Mouse (Mus musculus) CH12F3 (cell line): Measurements from ENCODE around the gene Ifnk.

Experiments used
- in situ Hi-C: fragments of 300-500 bp; cut with MboI; formaldehyde crosslinking; loops from 2 replicates; pipeline ENCODE4 v1.14.3; 2020; ENCODE audit warnings: low sequenced_read_pairs

Ifnk gene

DNA sequence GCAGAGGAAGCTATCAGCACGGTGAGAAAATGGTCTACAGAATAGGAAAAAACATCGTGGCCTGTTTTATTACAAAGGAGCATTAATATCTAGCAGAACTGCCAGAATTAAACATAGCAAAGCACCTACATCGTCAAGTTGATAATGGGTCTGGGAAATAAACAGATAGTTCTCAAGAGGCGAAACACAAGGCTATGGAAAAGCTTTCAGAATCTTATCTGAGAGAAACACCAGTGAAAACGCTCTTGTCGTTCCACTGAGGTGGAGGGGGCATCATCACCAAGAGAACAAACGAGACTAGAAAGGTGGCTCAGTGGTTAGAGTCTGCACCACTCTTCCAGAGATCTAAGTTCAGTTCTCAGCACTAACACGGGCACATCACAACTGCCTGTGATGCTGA is 14.9 kb upstream of the Ifnk start:
- in situ Hi-C loops, result no loop called here

DNA sequence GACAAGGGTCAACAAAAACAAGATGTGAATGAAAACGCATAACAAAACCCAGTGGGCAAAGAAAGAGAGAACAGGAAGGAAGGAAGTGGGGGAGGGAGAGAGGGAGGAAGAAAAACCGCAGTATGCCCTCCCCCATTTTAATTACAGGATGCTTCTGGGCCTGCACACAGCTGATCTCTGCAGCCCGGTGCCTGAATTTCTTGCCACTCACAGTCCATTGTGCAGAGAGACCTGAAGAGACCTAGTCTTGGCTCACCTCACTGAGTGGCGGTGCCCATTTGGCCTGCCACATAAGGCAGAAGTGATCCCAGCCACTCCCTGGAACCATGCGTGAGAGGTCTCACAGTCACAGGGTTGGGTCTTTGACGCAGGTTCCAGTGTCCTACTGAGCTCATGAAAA is 13.8 kb upstream of the Ifnk start:
- in situ Hi-C loops, result no loop called here

GRCm38 (mm10) chr4:35140317-35140716 is 11.5 kb upstream of the Ifnk start:
- in situ Hi-C loops, result no loop called here

- in situ Hi-C loops, result no loop called here
Observed at GRCm38 (mm10) chr4:35143472-35144102, 8.3 kb upstream of the Ifnk start.

DNA sequence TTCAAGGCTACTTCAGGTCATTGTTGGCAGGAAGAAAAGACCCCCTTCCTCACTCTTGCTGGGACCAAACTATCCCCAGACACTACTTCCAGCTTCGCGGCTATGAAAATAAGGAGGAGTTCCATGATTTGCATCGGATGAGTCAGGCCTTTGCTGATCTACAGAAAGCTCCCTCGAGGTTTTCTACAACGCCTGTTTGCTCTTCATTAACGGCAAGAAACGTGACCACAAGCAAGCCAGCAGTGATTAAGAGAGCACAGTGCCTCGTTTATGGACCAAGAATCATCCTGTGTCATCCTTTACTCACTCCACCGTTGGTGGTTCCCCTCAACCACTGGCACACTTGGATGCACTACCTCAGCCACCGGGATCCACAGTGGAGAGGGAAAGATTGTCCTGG is 6.1 kb upstream of the Ifnk start:
- in situ Hi-C loops, result no loop called here

GRCm38 (mm10) chr4:35146597-35146996 is 5.3 kb upstream of the Ifnk start:
- in situ Hi-C loops, result no loop called here

- in situ Hi-C loops, result no loop called here
Observed at GRCm38 (mm10) chr4:35148326-35148725, 3.5 kb upstream of the Ifnk start.

GRCm38 (mm10) chr4:35150706-35151105 is 1.1 kb upstream of the Ifnk start:
- in situ Hi-C loops, result loop anchor here (25.0 kb wide), 1 partner anchor 188 kb away; no protein-coding TSS in a partner anchor

GRCm38 (mm10) chr4:35154051-35154450 is 2.2 kb downstream of the Ifnk start:
- in situ Hi-C loops, result loop anchor here (25.0 kb wide), 1 partner anchor 192 kb away; no protein-coding TSS in a partner anchor

- in situ Hi-C loops, result loop anchor here (25.0 kb wide), 1 partner anchor 193 kb away; no protein-coding TSS in a partner anchor
Observed at GRCm38 (mm10) chr4:35155132-35155922, 3.5 kb downstream of the Ifnk start.

GRCm38 (mm10) chr4:35156149-35156611 is 4.3 kb downstream of the Ifnk start:
- in situ Hi-C loops, result loop anchor here (25.0 kb wide), 1 partner anchor 194 kb away; no protein-coding TSS in a partner anchor

- in situ Hi-C loops, result loop anchor here (25.0 kb wide), 1 partner anchor 195 kb away; no protein-coding TSS in a partner anchor
Observed at GRCm38 (mm10) chr4:35156751-35157611, 5.1 kb downstream of the Ifnk start, which contains the start of gene Mob3b. Gene Mob3b, minus strand, starts transcription at chr4:35157484.

DNA sequence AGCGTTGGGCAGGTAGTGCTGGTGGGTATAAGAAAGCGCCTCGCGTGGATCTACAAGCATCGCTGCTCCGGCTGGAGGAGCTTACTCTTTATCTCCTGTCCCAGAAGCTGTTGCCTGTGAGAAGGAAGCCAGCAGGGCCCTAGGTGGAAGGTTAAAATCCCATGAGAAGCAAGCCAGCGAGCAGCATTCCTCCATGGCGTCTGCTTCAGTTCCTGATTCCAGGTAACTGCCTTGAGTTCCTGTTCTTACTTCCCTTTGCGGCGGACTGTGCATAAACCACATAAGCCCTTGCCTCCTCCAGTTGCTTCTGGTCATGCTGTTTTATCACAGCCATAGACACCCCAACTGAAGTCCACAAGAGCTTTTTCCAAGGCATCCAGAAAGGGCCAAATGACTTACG is 6.0 kb downstream of the Ifnk start:
- in situ Hi-C loops, result loop anchor here (25.0 kb wide), 1 partner anchor 196 kb away; no protein-coding TSS in a partner anchor

DNA sequence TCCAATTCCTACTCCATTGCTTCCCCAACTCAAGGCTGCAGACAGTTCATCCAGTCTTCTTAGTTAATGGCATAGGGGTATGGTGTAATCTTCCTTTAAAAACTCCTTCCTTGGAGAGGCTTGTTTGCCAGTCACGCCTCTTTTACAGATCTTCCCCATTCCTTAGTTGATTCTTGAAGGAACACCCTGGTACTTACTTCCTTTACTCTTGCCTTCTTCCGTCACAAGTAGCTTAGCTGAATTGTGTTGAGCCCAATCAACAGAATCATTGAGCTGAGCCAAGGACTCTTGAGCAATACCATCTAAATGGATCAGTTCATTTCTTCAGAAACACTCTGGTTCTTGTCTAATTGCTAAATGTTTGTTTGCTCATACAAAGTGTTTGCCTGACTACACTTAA is 13.4 kb downstream of the Ifnk start:
- in situ Hi-C loops, result loop anchor here (25.0 kb wide), 1 partner anchor 203 kb away; no protein-coding TSS in a partner anchor

GRCm38 (mm10) chr4:35165947-35166346 is 14.1 kb downstream of the Ifnk start:
- in situ Hi-C loops, result loop anchor here (25.0 kb wide), 1 partner anchor 204 kb away; no protein-coding TSS in a partner anchor

DNA sequence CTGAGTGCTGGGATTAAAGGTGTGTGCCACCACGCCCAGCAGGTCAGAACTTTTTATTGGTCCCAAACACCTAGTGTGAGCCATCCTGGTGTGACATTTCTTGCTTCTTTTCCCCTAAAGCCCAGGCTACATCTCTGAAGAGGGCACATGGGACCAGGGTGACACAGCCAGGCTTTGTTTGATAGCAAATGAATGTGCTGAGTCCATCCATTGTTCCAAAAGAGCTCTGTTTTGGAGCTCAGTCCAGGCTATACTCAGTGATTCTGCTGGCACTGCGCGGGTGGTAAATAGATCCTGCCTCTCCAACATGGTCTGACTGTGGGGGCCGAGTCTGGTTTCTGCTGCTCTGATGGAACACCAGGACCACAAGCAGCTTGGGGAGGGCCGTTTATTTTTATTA is 16.0 kb downstream of the Ifnk start:
- in situ Hi-C loops, result loop anchor here (25.0 kb wide), 1 partner anchor 206 kb away; no protein-coding TSS in a partner anchor

- in situ Hi-C loops, result loop anchor here (25.0 kb wide), 1 partner anchor 207 kb away; no protein-coding TSS in a partner anchor
Observed at GRCm38 (mm10) chr4:35169571-35170125, 17.8 kb downstream of the Ifnk start.

- in situ Hi-C loops, result loop anchor here (25.0 kb wide), 1 partner anchor 210 kb away; no protein-coding TSS in a partner anchor
Observed at GRCm38 (mm10) chr4:35172471-35172870, 20.6 kb downstream of the Ifnk start.

GRCm38 (mm10) chr4:35173551-35173950 is 21.7 kb downstream of the Ifnk start:
- in situ Hi-C loops, result loop anchor here (25.0 kb wide), 1 partner anchor 211 kb away; no protein-coding TSS in a partner anchor

DNA sequence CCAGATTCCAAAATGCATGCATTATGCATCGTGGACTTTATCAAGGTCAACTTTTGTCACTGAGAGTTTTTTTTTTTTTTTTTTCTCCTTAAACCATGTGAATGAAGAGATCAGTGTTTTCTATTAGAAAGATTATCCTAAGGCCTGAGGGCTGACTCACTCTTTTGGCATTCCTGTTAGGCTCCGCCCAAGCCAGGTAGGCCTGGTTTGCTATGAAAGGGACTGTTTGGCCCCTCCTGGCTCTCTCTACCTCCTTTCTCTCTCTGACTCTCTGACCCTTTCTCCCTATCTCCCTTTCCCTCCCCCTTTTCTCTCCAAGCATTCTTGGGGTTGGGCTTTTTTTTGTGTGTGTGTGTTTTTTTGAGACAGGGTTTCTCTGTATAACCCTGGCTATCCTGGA is 23.7 kb downstream of the Ifnk start:
- in situ Hi-C loops, result no loop called here
